Mouse (Mus musculus) heart, adult 2 months (tissue): ENCODE measurements around the gene Sh3tc1. TPM values are rescaled to one million over a fixed set of nuclear protein-coding genes. Genes with fewer than 3 reads are reported as not detected.

Source experiments
- DNase-seq, 2 experiments: peaks; one replicate each; pipeline ENCODE4 v3.0.0; 2021
- H3K27ac ChIP-seq: fragments of 200-600 bp; 2 replicates; pipeline ENCODE4 v1.8.1; 2022
- H3K27me3 ChIP-seq: fragments of 200-500 bp; 2 replicates; pipeline ENCODE4 v1.6.1; 2012; ENCODE audit warnings: mild to moderate bottlenecking, low read length, inconsistent platforms, mixed read lengths; ENCODE audit not compliant: control insufficient read depth, insufficient read depth
- H3K36me3 ChIP-seq: fragments of 200-500 bp; 2 replicates; pipeline ENCODE4 v1.6.1; 2012; ENCODE audit warnings: low read length, inconsistent platforms; ENCODE audit not compliant: control insufficient read depth, insufficient read depth
- H3K4me1 ChIP-seq: fragments of 200-500 bp; 2 replicates; pipeline ENCODE4 v1.6.1; 2011; ENCODE audit warnings: low read length; ENCODE audit not compliant: control insufficient read depth, insufficient read depth
- H3K4me3 ChIP-seq: fragments of 200-600 bp; 2 replicates; pipeline ENCODE4 v1.8.1; 2022
- H3K79me2 ChIP-seq: fragments of 200-500 bp; replicated peaks from 2 replicates; pipeline ENCODE4 v1.6.1; 2012; ENCODE audit warnings: mild to moderate bottlenecking, inconsistent platforms, low read length, moderate library complexity, mixed read lengths; ENCODE audit not compliant: control insufficient read depth, insufficient read depth
- H3K9ac ChIP-seq: fragments of 200-500 bp; 2 replicates; pipeline ENCODE4 v1.6.1; 2012; ENCODE audit warnings: low read depth, mild to moderate bottlenecking, control low read depth, inconsistent platforms, low read length, mixed read lengths
- EP300 ChIP-seq: fragments of 200-500 bp; IDR thresholded peaks from 2 replicates; pipeline ENCODE4 v1.6.1; 2011; ENCODE audit warnings: low read depth, low read length, control low read depth; ENCODE audit not compliant: insufficient read depth
- POLR2A ChIP-seq: fragments of 200-500 bp; IDR thresholded peaks from 2 replicates; pipeline ENCODE4 v1.6.1; 2011; ENCODE audit warnings: mild to moderate bottlenecking, low read depth, low read length, control low read depth; ENCODE audit not compliant: insufficient read depth
- WGBS: fragments of 180-500 bp; shearing (Covaris S2); methylation state at CpG from one replicate; pipeline ENCODE4 v1.1.7; 2018; 5-methylcytosine and 5-hydroxymethylcytosine counted together
- intact Hi-C: fragments of 180-260 bp; cut with DNase I; formaldehyde crosslinking; loops from one replicate; pipeline ENCODE4 v1.15.1; 2025
- polyA plus RNA-seq: library from polyadenylated mRNA; depleted of rRNA; stranded (reverse); fragments of >200 nt; gene quantifications from 2 replicates; pipeline ENCODE4 v1.2.3, GENCODE M21; 2012; rRNA removed
- total RNA-seq, 2 experiments: library from RNA; stranded (reverse); gene quantifications; 2 replicates each; pipeline ENCODE4 v1.2.3; 2021

Sh3tc1 gene
- total and polyA plus RNA-seq, 3 experiments: 5.7 to 7.2 (median 6.3) TPM

DNA sequence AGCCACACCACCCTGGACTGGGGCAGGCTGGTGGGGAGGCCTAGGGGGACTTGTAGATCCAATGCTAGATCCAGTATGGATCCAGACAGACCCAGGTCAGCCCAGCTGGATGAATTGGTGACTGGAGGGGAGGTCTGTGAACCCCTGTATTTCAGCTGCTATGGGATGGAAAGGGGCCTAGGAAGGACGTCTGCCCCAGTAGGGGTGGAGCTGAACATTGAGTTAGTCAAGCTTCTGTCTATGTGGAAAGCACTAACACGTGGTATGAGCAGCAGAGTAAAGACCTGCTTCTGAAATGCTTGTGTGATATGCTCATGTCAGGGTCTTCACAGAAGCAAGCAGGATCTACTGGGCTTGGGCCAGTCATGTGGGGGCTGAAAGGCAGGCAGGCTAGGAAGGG is 91.6 kb downstream of the Sh3tc1 start:
- peak in 1 of 2 experiments; percentile 48 for DNase-seq
- H3K27ac ChIP-seq: peak overlapping the region; percentile 48
- no peak overlapping the region for H3K4me3 ChIP-seq
- peaks cover 9% of the 10 kb centered on the region for H3K4me1 ChIP-seq
- no peak overlapping the region for H3K9ac ChIP-seq
- WGBS: 57% methylated on average over 2 of the region's 2 CpGs
- H3K36me3 ChIP-seq: no peaks in the 10 kb centered on the region
- no peaks in the 10 kb centered on the region for H3K79me2 ChIP-seq
- H3K27me3 ChIP-seq: no peaks in the 10 kb centered on the region
- no peak for TF ChIP-seq POLR2A
- intact Hi-C loops: no loop called here

DNA sequence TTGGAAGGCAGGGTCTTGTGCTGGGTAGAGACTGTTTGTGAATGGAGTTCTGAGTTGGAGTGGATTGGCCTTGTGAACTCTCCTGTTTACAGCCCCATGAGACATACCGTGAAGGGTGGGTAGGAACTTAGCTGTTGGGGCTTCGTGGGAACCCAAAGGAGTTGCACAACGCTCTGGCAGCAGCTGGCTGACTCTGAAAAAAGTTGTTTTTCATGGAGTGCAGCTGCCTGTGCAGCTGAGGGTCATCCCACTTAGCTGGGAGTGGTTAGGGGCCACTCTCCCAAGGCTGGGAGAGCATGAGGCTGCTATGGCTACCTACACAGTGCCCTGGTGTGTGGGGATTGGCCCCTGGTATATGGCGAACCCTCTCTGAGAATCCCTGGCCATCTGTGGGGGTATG is 92.2 kb downstream of the Sh3tc1 start:
- WGBS: 64% methylated on average over 4 of the region's 4 CpGs
- H3K79me2 ChIP-seq: no peaks in the 10 kb centered on the region
- H3K27ac ChIP-seq: peak overlapping the region; percentile 48
- intact Hi-C loops: no loop called here
- DNase-seq: peak; percentile 72 to 83
- no peak overlapping the region for H3K4me3 ChIP-seq
- H3K9ac ChIP-seq: no peak overlapping the region
- H3K36me3 ChIP-seq: no peaks in the 10 kb centered on the region
- peaks cover 9% of the 10 kb centered on the region for H3K4me1 ChIP-seq
- TF ChIP-seq EP300 (peak; percentile 88), POLR2A (no peak)
- H3K27me3 ChIP-seq: no peaks in the 10 kb centered on the region

Other genes starting within 250 kb of the Sh3tc1 start
- gene Cpz, start 214.3 kb downstream of the Sh3tc1 start, total RNA-seq: under 1 TPM; 0.39 to 0.50 TPM
- gene Cpz, start 214.3 kb downstream of the Sh3tc1 start, polyA plus RNA-seq: 2.2 and 2.3 TPM in 2 replicates
- gene Trmt44, start 164.9 kb downstream of the Sh3tc1 start, total RNA-seq: 1 to 10 TPM; 1.9 to 2.0 TPM
- gene Trmt44, start 164.9 kb downstream of the Sh3tc1 start, polyA plus RNA-seq: 1.7 and 2.0 TPM in 2 replicates
- 10 to 100 TPM; 21.8 to 28.3 TPM for gene Acox3, start 156.9 kb downstream of the Sh3tc1 start, total RNA-seq
- gene Acox3, start 156.9 kb downstream of the Sh3tc1 start, polyA plus RNA-seq: 22.5 and 25.5 TPM in 2 replicates
- 100 to 1,000 TPM; 101 to 102 TPM for gene Htra3, start 60.2 kb downstream of the Sh3tc1 start, total RNA-seq
- gene Htra3, start 60.2 kb downstream of the Sh3tc1 start, polyA plus RNA-seq: 130 and 147 TPM in 2 replicates
- 10 to 100 TPM; 20.1 to 20.8 TPM for gene Ablim2, start 17.9 kb upstream of the Sh3tc1 start, total RNA-seq
- 32.7 and 41.0 TPM in 2 replicates for gene Ablim2, start 17.9 kb upstream of the Sh3tc1 start, polyA plus RNA-seq
- 10 to 100 TPM; 18.7 to 20.6 TPM for gene Afap1, start 153.3 kb upstream of the Sh3tc1 start, total RNA-seq
- 11.5 and 13.6 TPM in 2 replicates for gene Afap1, start 153.3 kb upstream of the Sh3tc1 start, polyA plus RNA-seq